Mouse (Mus musculus) MEL (cell line): ENCODE data around the gene Slc15a5. TPM values are rescaled to one million over a fixed set of nuclear protein-coding genes. Genes with fewer than 3 reads are reported as not detected.

Source experiments
- DNase-seq: peaks from one replicate; pipeline ENCODE4 v3.0.0; 2011; ENCODE audit warnings: low read depth, low spot score
- H3K27ac ChIP-seq: 2 replicates; pipeline ENCODE4 v1.5.1; 2012; ENCODE audit warnings: low read depth, mild to moderate bottlenecking, control low read depth, low read length, moderate library complexity; ENCODE audit not compliant: control insufficient read depth
- H3K27me3 ChIP-seq, 2 experiments: fragments of 150-350 bp in 1 of 2; sonication (generic) in 1 of 2; 2 replicates each; pipeline ENCODE4 v1.6.1; 2012; ENCODE audit warnings: low read length in 2 of 2, mild to moderate bottlenecking in 2 of 2, improper control_type of control experiment in 1 of 2, moderate library complexity in 1 of 2; ENCODE audit not compliant: insufficient read depth in 2 of 2, control insufficient read depth in 1 of 2
- H3K36me3 ChIP-seq, 2 experiments: 2 replicates each; pipeline ENCODE4 v1.6.1; 2012 to 2014; ENCODE audit warnings: low read length in 2 of 2, improper control_type of control experiment in 1 of 2, inconsistent platforms in 1 of 2, mild to moderate bottlenecking in 1 of 2; ENCODE audit not compliant: insufficient read depth in 2 of 2, control insufficient read depth in 1 of 2
- H3K4me1 ChIP-seq, 2 experiments: fragments of 150-350 bp in 1 of 2; sonication (generic) in 1 of 2; 2 replicates each; pipeline ENCODE4 v1.6.1; 2012; ENCODE audit warnings: low read length in 2 of 2, improper control_type of control experiment in 1 of 2, mild to moderate bottlenecking in 1 of 2; ENCODE audit not compliant: insufficient read depth in 2 of 2, control insufficient read depth in 1 of 2
- H3K4me3 ChIP-seq, 2 experiments: fragments of 150-350 bp in 1 of 2; sonication (generic) in 1 of 2; 2 replicates each; pipeline ENCODE4 v1.5.1; 2012; ENCODE audit warnings: low read depth in 2 of 2, low read length in 2 of 2, mild to moderate bottlenecking in 2 of 2, moderate library complexity in 2 of 2, control low read depth in 1 of 2, improper control_type of control experiment in 1 of 2; ENCODE audit not compliant: control insufficient read depth in 1 of 2, insufficient read depth in 1 of 2
- H3K79me2 ChIP-seq: 2 replicates; pipeline ENCODE4 v1.6.1; 2012; ENCODE audit warnings: mild to moderate bottlenecking, low read length, moderate library complexity; ENCODE audit not compliant: control insufficient read depth, poor library complexity, insufficient read depth
- H3K9ac ChIP-seq: 2 replicates; pipeline ENCODE4 v1.6.1; 2012; ENCODE audit warnings: low read depth, mild to moderate bottlenecking, control low read depth, low read length, moderate library complexity; ENCODE audit not compliant: control insufficient read depth, poor library complexity, severe bottlenecking
- H3K9me3 ChIP-seq: fragments of 150-350 bp; sonication (generic); replicated peaks from 2 replicates; pipeline ENCODE4 v1.6.1; 2012; ENCODE audit warnings: mild to moderate bottlenecking, low read length, improper control_type of control experiment, moderate library complexity; ENCODE audit not compliant: insufficient read depth
- BHLHE40 ChIP-seq: IDR thresholded peaks from 2 replicates; pipeline ENCODE4 v1.6.1; 2012; ENCODE audit warnings: low read depth, mild to moderate bottlenecking, inconsistent platforms, low read length, improper control_type of control experiment, borderline replicate concordance
- CHD1 ChIP-seq: IDR thresholded peaks from 2 replicates; pipeline ENCODE4 v1.6.1; 2012; ENCODE audit warnings: low read depth, mild to moderate bottlenecking, inconsistent platforms, low read length, improper control_type of control experiment
- CTCF ChIP-seq, 3 experiments: IDR thresholded peaks in 2 of 3; conservative IDR thresholded peaks in 1 of 3; 2 replicates each; pipeline ENCODE4 v1.5.1; 2011 to 2012; ENCODE audit warnings: low read length in 3 of 3, low read depth in 2 of 3, mild to moderate bottlenecking in 2 of 3, improper control_type of control experiment in 1 of 3, inconsistent platforms in 1 of 3, mixed read lengths in 1 of 3, moderate library complexity in 1 of 3; ENCODE audit not compliant: control insufficient read depth in 1 of 3, insufficient read depth in 1 of 3, poor library complexity in 1 of 3, severe bottlenecking in 1 of 3
- GABPA ChIP-seq: IDR thresholded peaks from 2 replicates; pipeline ENCODE4 v1.6.1; 2012; ENCODE audit warnings: low read depth, mild to moderate bottlenecking, inconsistent platforms, low read length, improper control_type of control experiment, moderate library complexity
- JUND ChIP-seq: IDR thresholded peaks from 2 replicates; pipeline ENCODE4 v1.6.1; 2011; ENCODE audit warnings: low read depth, mild to moderate bottlenecking, improper control_type of control experiment, low read length
- MAFK ChIP-seq: IDR thresholded peaks from 2 replicates; pipeline ENCODE4 v1.6.1; 2011; ENCODE audit warnings: low read depth, mild to moderate bottlenecking, low read length, improper control_type of control experiment, borderline replicate concordance
- MXI1 ChIP-seq: IDR thresholded peaks from 2 replicates; pipeline ENCODE4 v1.6.1; 2011; ENCODE audit warnings: mild to moderate bottlenecking, low read depth, low read length, improper control_type of control experiment
- MYC ChIP-seq: IDR thresholded peaks from 2 replicates; pipeline ENCODE4 v1.6.1; 2011; ENCODE audit warnings: low read depth, mild to moderate bottlenecking, low read length, improper control_type of control experiment, moderate library complexity
- NELFE ChIP-seq: IDR thresholded peaks from 2 replicates; pipeline ENCODE4 v1.6.1; 2011; ENCODE audit warnings: low read depth, low read length, improper control_type of control experiment
- POLR2A ChIP-seq, 2 experiments: IDR thresholded peaks; 2 replicates each; pipeline ENCODE4 v1.6.1; 2011 to 2012; ENCODE audit warnings: low read length in 2 of 2, mild to moderate bottlenecking in 2 of 2, control low read depth in 1 of 2, improper control_type of control experiment in 1 of 2, low read depth in 1 of 2, moderate library complexity in 1 of 2; ENCODE audit not compliant: control insufficient read depth in 1 of 2, insufficient read depth in 1 of 2, poor library complexity in 1 of 2
- POLR2AphosphoS5 ChIP-seq: IDR thresholded peaks from 2 replicates; pipeline ENCODE4 v1.6.1; 2012; ENCODE audit warnings: low read depth, borderline replicate concordance, mild to moderate bottlenecking, inconsistent platforms, low read length, moderate library complexity, mixed read lengths
- RAD21 ChIP-seq: IDR thresholded peaks from 2 replicates; pipeline ENCODE4 v1.6.1; 2011; ENCODE audit warnings: mild to moderate bottlenecking, low read depth, low read length, improper control_type of control experiment
- RCOR1 ChIP-seq: IDR thresholded peaks from 2 replicates; pipeline ENCODE4 v1.6.1; 2012; ENCODE audit warnings: low read depth, mild to moderate bottlenecking, inconsistent platforms, low read length, improper control_type of control experiment
- SIN3A ChIP-seq: IDR thresholded peaks from 2 replicates; pipeline ENCODE4 v1.6.1; 2012; ENCODE audit warnings: low read length, improper control_type of control experiment, inconsistent platforms
- TAL1 ChIP-seq: IDR thresholded peaks from 2 replicates; pipeline ENCODE4 v1.6.1; 2012; ENCODE audit warnings: mild to moderate bottlenecking, inconsistent platforms, low read length, moderate library complexity, mixed read lengths
- TBP ChIP-seq: IDR thresholded peaks from 2 replicates; pipeline ENCODE4 v1.8.0; 2011; ENCODE audit warnings: low read depth, low read length, improper control_type of control experiment
- TCF12 ChIP-seq: IDR thresholded peaks from 2 replicates; pipeline ENCODE4 v1.6.1; 2014; ENCODE audit warnings: low read depth, mild to moderate bottlenecking, inconsistent platforms, low read length, improper control_type of control experiment, moderate library complexity
- ZNF384 ChIP-seq: IDR thresholded peaks from 2 replicates; pipeline ENCODE4 v1.6.1; 2012; ENCODE audit warnings: low read depth, mild to moderate bottlenecking, inconsistent platforms, low read length, improper control_type of control experiment
- polyA plus RNA-seq, 2 experiments: library from polyadenylated mRNA; stranded (reverse) in 1 of 2; unstranded in 1 of 2; fragments of >175 nt in 1 of 2; fragments of >200 nt in 1 of 2; gene quantifications; 2 replicates each; pipeline versions ENCODE4 v1.2.1 to v1.2.4; 2012; ENCODE audit warnings: low replicate concordance in 2 of 2, low read depth in 1 of 2; ENCODE audit not compliant: insufficient read length in 2 of 2, insufficient read depth in 1 of 2, missing spikeins in 1 of 2
- total RNA-seq: library from RNA; depleted of rRNA; stranded (reverse); fragments of 300-350 nt; gene quantifications from 2 replicates; pipeline ENCODE4 v1.2.3, GENCODE M21; 2012

Slc15a5 gene
- total and polyA plus RNA-seq, 3 experiments, result not detected

DNA sequence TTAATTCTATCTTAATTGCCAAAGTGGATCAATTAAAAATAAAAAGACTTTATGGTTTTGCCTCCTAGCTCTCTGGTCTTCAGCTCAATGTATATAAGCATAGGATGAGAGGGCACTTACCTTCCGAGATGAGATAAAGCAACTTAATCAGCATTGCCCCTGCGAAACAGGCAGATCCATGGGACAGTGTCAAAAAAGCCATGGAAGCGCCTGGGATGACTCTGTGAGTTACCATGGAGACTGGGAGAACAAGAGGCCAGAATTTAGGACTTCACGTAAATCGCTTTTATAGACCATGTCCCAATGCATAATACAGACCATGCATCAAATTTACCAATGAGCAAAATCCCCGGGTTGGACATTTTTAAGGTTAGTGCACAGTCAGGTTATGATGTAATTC, 67.8 kb downstream of the Slc15a5 start:
- Histone ChIP-seq H3K27me3 (no peaks in the 10 kb centered on the region), H3K4me3 (no peak overlapping the region), H3K36me3 (no peaks in the 10 kb centered on the region), H3K9me3 (no peaks in the 10 kb centered on the region), H3K4me1 (no peaks in the 10 kb centered on the region)
- no peak for DNase-seq
- TF ChIP-seq MYC, result no peak
- no peak for TF ChIP-seq ZNF384
- TF ChIP-seq POLR2A (IDR thresholded peaks at IDR 0.05; ENCODE audit: control insufficient read depth in 1 of 2, insufficient read depth in 1 of 2, low read depth in 1 of 2, low read length in 2 of 2, poor library complexity in 1 of 2), result no peak
- TF ChIP-seq POLR2AphosphoS5, result no peak
- TF ChIP-seq MAFK, result no peak
- TF ChIP-seq TAL1, result no peak
- TF ChIP-seq SIN3A, result no peak
- TF ChIP-seq JUND, result no peak
- TF ChIP-seq MXI1, result no peak
- no peak for TF ChIP-seq GABPA
- no peak for TF ChIP-seq RCOR1
- TF ChIP-seq, all 39 proteins: peak for 0
- no peaks in the 10 kb centered on the region for H3K79me2 ChIP-seq
- no peak overlapping the region for H3K27ac ChIP-seq
- H3K9ac ChIP-seq, result no peak overlapping the region

DNA sequence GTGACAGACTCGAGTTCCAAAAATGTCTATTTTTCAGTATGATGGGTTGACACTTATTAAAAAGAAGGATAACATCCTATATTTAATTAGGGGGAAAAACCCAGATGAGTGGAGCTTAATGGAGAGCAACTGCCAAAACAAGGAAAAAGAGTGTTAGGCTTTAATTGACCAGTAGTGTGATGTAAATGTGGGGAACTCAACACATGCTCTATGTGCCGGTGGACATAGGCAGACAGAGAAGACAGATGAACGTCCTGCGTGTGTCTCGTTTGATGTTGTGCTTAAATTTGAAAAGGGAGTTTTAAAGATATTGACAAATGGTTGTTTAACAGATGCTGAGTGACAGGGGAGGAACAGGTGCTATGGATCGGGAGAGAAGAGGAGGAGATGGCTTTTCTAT, 72.0 kb downstream of the Slc15a5 start:
- Histone ChIP-seq H3K27ac (no peak overlapping the region), H3K27me3 (no peaks in the 10 kb centered on the region), H3K9me3 (no peaks in the 10 kb centered on the region), H3K36me3 (no peaks in the 10 kb centered on the region), H3K4me1 (no peaks in the 10 kb centered on the region), H3K4me3 (no peak overlapping the region)
- DNase-seq, result no peak
- TF ChIP-seq ZNF384, result no peak
- TF ChIP-seq RAD21, result no peak
- no peak for TF ChIP-seq CTCF (IDR thresholded peaks at IDR 0.05 in 2 of 3, conservative IDR thresholded peaks at IDR 0.05 in 1 of 3; ENCODE audit: control insufficient read depth in 1 of 3, insufficient read depth in 1 of 3, low read depth in 2 of 3, low read length in 3 of 3, poor library complexity in 1 of 3, severe bottlenecking in 1 of 3)
- no peak for TF ChIP-seq TBP
- no peak for TF ChIP-seq POLR2AphosphoS5
- TF ChIP-seq BHLHE40, result no peak
- TF ChIP-seq TCF12, result no peak
- TF ChIP-seq NELFE, result no peak
- TF ChIP-seq CHD1, result no peak
- TF ChIP-seq, all 39 proteins: peak for 0
- H3K9ac ChIP-seq, result no peak overlapping the region
- H3K79me2 ChIP-seq, result no peaks in the 10 kb centered on the region
